Mouse (Mus musculus) heart, embryonic 10.5 days (tissue): ENCODE measurements around the gene Metap1. TPM values are rescaled to one million over a fixed set of nuclear protein-coding genes. Genes with fewer than 3 reads are reported as not detected.
A peak's percentile ranks its signal among the peaks of the same experiment; 100 is the strongest.

Source experiments
- DNase-seq: peaks from one replicate; pipeline ENCODE4 v3.0.0-alpha.2; 2017; ENCODE audit warnings: low spot score
- H3K27ac ChIP-seq: fragments of 300-500 bp; sonication (generic); 2 replicates; pipeline ENCODE4 v1.5.1; 2016; ENCODE audit warnings: mild to moderate bottlenecking
- H3K27me3 ChIP-seq: fragments of 300-500 bp; sonication (generic); 2 replicates; pipeline ENCODE4 v1.6.1; 2016; ENCODE audit warnings: mild to moderate bottlenecking; ENCODE audit not compliant: poor library complexity, insufficient read depth, severe bottlenecking
- H3K36me3 ChIP-seq: fragments of 300-500 bp; sonication (generic); 2 replicates; pipeline ENCODE4 v1.6.1; 2016; ENCODE audit warnings: mild to moderate bottlenecking, moderate library complexity
- H3K4me1 ChIP-seq: fragments of 300-500 bp; sonication (generic); 2 replicates; pipeline ENCODE4 v1.6.1; 2016; ENCODE audit warnings: mild to moderate bottlenecking
- H3K4me3 ChIP-seq: fragments of 300-500 bp; sonication (generic); 2 replicates; pipeline ENCODE4 v1.5.1; 2016; ENCODE audit warnings: mild to moderate bottlenecking, moderate library complexity
- H3K9me3 ChIP-seq: fragments of 300-500 bp; sonication (generic); 2 replicates; pipeline ENCODE4 v1.6.1; 2016; ENCODE audit warnings: mild to moderate bottlenecking, moderate library complexity
- WGBS: fragments of 180-500 bp; shearing (Covaris S2); methylation state at CpG from one replicate; pipeline ENCODE4 v1.1.7; 2016; 5-methylcytosine and 5-hydroxymethylcytosine counted together
- polyA plus RNA-seq: library from polyadenylated mRNA; unstranded; fragments of >200 nt; fragmentation: Nextera tagmentation; extraction: Ambion mirVana; gene quantifications from 2 replicates; pipeline ENCODE4 v1.2.1, GENCODE M21; 2016

Metap1 gene
- 47.1 and 48.8 TPM in 2 replicates for polyA plus RNA-seq

DNA sequence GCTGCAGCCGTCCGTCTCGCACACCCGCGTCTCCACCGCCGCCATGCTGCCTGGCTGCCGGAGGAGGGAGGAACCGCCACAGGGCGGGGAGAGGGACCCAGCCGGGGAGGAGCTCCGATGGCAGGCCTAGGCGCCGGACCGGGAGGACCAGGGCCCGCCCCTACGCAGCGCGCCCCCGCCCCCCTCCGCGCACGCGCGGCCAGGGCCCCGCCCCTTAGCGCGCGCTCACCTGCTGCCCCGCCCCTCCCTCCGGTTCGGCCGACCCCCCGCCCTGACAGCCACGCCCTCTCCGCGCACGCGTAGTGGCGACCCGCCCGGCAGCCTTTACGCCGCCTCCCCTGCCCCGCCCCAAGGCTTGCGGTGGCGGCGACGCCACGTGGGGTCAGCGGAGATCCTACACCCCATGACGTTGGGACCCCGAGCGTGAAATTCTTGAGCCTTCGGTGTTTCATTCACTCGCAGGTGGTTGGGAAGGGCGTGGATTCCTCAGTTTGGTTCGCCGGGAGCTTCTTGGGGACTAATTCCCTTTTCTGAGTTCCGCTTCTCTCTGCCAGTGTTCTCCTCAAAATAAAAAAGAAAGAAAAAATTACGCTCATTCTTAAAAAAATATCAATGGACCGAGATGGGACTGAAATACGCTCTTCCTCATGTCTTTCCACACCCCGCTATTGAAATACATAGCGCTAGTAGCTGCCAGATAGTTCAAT is at the start of gene Metap1:
TSS of gene Metap1 (minus strand) at position 189 of the 707 bp plus-strand sequence.
- H3K4me1 ChIP-seq: peaks cover 17% of the 10 kb centered on the region; the same call in 1 of the 2 replicates
- WGBS: under 1% methylated on average over 65 of the region's 65 CpGs
- peak within 1 kb of the TSS; percentile 93 for H3K27ac ChIP-seq
- no peaks in the 10 kb centered on the region for H3K27me3 ChIP-seq
- H3K36me3 ChIP-seq: peaks cover 17% of the 10 kb centered on the region
- peak within 1 kb of the TSS; percentile 96 for H3K4me3 ChIP-seq
- DNase-seq: peak; percentile 98
- H3K9me3 ChIP-seq: no peaks in the 10 kb centered on the region

DNA sequence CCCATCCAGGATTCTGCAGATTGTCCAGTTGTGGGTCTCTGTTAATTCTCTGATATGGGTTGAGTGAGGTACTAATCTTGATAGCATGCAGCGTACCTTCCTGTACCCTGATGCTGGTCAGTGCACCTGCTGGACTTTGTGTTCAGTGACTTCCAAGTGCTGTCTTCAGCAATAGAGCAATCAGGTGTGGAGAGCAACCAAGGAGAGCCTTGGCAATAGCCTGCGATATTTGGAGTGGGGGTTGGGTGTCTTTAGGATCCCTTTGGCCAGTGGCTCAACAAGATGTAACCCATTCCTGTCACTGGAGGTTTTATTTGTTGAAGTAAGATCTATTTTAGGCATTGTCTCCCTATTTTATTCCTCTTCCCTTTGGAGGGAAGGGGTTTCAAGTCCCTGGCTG is 46.7 kb upstream of the Metap1 start:
- peaks cover 7% of the 10 kb centered on the region; the same call in 1 of the 2 replicates for H3K4me1 ChIP-seq
- H3K36me3 ChIP-seq: peaks cover 8% of the 10 kb centered on the region
- H3K27me3 ChIP-seq: no peaks in the 10 kb centered on the region
- H3K27ac ChIP-seq: no peak overlapping the region
- no peaks in the 10 kb centered on the region for H3K9me3 ChIP-seq
- WGBS: 92% methylated on average over 2 of the region's 2 CpGs
- H3K4me3 ChIP-seq: no peak overlapping the region
- no peak for DNase-seq

DNA sequence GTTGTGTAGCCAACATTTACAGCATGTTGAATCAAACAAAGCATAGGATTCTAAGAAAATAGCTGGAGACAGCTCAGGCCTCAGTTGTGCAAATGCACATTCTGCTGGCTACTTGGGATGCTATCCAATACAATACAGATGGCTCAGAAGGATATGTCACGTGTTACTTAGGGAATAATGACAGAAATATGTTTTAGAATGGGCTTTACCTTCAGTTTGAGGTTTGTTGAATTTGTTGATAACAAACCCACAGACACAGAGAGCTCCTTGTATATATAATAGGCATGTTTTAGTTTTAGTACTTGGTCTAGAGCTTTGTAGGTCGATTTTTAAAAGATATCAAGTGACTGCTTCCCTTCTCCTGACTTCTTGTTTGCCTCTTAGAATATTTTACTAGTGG is 43.4 kb upstream of the Metap1 start:
- Histone ChIP-seq H3K27me3 (no peaks in the 10 kb centered on the region), H3K4me1 (peaks cover 23% of the 10 kb centered on the region), H3K27ac (no peak overlapping the region), H3K4me3 (no peak overlapping the region), H3K36me3 (peaks cover 8% of the 10 kb centered on the region), H3K9me3 (no peaks in the 10 kb centered on the region)
- 71% methylated on average over 2 of the region's 2 CpGs for WGBS
- DNase-seq: no peak

DNA sequence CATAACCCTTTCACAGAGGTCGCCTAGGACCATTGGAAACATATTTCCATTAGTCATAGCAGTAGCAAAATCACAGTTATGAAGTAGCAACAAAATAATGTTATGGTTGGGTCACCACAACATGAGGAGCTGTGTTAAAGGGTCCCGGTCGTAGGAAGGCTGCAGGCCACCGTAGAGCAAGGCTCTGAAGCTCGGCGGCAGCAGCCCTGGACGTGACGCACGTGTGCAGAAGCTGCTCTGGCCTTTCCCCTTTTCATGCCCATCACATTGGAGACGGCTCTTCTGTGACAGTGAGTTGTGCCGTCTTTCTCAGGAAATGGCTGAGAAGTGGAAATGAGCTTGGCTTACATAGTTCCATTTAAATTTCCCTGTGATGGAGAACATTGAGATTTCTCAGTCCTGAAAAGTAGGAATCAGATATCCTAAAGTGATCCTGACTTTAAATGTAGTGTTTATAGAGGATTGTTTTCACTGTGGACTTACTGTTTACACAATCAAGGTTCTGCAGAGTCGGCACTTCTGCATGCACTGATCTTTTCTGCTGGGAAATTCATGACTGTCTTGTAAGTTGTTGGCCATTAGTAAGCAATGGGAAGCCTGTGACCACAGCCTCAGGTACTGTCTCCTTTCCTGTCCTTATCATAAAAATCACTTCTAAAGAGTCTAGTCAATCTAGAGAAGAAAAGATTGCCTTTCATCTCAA is 42.3 kb upstream of the Metap1 start:
- 67% methylated on average over 12 of the region's 12 CpGs for WGBS
- Histone ChIP-seq H3K27me3 (no peaks in the 10 kb centered on the region), H3K36me3 (peaks cover 8% of the 10 kb centered on the region), H3K4me1 (peaks cover 23% of the 10 kb centered on the region), H3K27ac (no peak overlapping the region), H3K4me3 (no peak overlapping the region), H3K9me3 (no peaks in the 10 kb centered on the region)
- DNase-seq: peak; percentile 61

DNA sequence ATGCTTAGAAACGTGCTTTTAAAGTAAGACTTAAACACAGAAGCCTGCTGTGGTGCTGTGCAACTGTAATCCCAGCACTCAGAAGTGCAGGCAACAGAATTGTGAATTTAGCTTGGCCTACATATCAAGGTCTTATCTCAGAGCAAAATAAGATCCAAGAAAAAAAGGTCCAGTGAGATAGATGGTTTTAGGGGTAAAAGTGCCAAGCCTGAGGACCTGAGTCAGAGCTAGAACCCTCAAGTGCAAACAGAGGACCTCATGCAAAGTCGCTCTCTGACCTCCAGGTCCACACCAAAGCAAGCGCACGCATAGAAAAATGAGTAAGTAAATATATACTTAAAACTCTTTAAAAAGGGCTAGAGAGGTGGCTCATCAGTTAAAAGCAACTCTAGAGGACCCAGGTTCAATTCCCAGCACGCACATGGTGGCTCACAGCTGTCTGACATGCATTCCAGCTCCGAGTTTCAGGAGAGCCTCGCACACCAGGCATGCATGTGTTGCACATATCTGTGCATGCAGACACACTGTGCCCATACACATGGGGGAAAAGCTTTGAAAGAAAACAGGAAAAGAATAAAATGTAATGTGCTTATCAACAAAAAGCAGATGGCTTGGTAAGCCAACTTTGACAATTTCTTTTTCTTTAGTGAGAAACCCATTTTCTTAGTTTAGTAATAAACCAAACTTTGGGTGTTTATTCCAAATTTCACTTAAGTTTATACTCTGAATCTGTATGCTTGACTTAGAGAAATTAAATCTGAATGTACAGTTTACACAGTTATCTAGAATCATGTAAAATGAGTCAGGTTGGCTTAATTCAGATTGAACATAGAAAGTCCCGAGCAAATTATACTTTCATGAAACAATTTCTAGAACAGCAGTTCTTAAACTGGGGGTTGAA is 41.5 kb upstream of the Metap1 start:
- H3K27ac ChIP-seq: no peak overlapping the region
- H3K36me3 ChIP-seq: peaks cover 3% of the 10 kb centered on the region
- DNase-seq: peak; percentile 38
- H3K4me3 ChIP-seq: no peak overlapping the region
- no peaks in the 10 kb centered on the region for H3K27me3 ChIP-seq
- H3K9me3 ChIP-seq: no peaks in the 10 kb centered on the region
- peaks cover 30% of the 10 kb centered on the region for H3K4me1 ChIP-seq
- 78% methylated on average over 8 of the region's 8 CpGs for WGBS

DNA sequence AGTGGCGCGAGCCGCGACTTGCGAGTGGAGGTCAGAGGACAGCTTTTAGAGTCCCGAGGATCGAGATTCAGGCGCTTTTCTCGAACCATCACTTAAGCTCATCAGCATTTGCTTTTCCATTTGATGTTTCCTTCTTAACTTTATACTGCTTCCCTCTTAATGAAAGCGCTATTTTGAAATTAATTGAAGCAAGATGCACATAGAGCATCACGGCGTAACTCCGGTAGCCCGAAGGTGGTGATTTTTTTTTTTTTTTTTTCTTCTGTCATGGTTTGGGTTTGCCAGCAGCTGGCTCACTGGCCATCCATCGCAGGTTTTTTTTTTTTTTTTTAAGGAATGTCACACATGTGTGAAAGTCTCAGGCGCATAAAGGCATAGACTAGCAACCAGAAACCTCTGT is 39.0 kb upstream of the Metap1 start:
- WGBS: 3% methylated on average over 16 of the region's 16 CpGs
- no peaks in the 10 kb centered on the region for H3K27me3 ChIP-seq
- peak overlapping the region; percentile 100 for H3K27ac ChIP-seq
- no peak for DNase-seq
- no peaks in the 10 kb centered on the region for H3K9me3 ChIP-seq
- peaks cover 34% of the 10 kb centered on the region for H3K4me1 ChIP-seq
- peak overlapping the region; percentile 99 for H3K4me3 ChIP-seq
- no peaks in the 10 kb centered on the region for H3K36me3 ChIP-seq

DNA sequence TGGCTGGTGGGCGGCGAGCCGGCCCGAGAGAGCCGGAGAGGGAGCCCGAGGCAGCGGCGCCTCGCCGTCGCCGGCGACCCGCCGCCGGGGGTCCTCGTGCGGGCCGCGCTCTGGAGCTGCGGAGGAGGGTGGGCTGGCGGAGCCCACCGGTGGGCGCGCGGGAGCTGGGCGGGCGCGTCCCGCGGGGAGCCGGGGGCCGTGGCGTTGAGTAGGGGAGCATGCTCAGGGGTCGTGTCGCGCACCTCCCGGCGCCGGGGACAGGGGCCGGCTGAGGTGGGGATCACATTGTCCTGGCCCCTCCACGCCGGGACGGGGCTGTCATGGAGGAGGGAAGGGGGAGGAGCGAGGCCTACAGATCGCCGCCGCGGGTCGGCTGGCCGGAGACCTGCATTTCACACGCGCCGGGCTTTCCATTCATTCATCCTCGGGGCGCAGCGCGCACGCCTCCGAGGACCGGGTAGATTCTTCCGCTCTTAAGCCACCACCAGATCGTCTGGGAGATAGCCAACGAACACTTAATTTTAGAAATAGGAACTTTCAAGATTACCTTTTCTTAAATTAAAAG is 38.4 kb upstream of the Metap1 start:
- WGBS: under 1% methylated on average over 64 of the region's 64 CpGs
- H3K36me3 ChIP-seq: no peaks in the 10 kb centered on the region
- no peaks in the 10 kb centered on the region for H3K9me3 ChIP-seq
- peak overlapping the region; percentile 100 for H3K27ac ChIP-seq
- peak; percentile 88 for DNase-seq
- H3K4me3 ChIP-seq: peak overlapping the region; percentile 99
- H3K27me3 ChIP-seq: no peaks in the 10 kb centered on the region
- H3K4me1 ChIP-seq: peaks cover 34% of the 10 kb centered on the region

DNA sequence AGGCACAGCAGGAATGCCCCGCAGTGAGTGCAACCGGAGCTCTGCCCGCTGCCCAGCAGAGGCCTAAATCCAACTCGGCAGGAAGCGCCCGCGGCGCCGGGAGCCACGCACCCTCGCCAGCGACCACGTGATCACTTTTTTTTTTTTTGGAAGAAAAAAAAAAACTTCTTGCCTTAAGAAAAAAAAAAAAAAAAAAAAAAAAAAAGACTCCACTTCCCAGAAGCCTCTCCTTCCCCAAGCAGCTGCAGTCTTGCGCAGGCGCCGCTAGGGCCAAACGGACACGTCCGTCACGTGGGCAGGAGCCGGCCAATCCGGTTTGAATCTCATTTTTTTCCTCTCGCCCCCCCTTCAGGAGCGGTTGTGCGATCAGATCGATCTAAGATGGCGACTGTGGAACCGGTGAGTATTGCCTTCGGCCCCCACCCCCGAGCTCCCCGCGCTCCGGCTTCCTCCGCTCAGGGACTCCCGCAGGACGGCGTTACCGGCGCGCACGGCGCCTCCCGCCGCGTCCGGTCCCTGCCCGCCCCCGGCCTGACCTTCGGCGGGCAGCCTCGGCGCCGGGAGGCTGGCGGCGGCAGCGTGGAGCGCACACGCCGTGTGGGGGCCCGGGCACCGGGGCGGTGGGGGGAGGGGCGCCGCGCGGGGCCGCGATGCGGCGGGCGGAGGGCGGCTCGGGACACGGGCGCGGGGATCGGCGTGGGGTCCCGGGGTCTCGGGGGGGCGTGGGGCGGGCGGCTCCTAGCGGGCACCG is 37.8 kb upstream of the Metap1 start:
- peak; percentile 99 for DNase-seq
- peak overlapping the region; percentile 99 for H3K4me3 ChIP-seq
- under 1% methylated on average over 85 of the region's 85 CpGs for WGBS
- peaks cover 34% of the 10 kb centered on the region for H3K4me1 ChIP-seq
- no peaks in the 10 kb centered on the region for H3K36me3 ChIP-seq
- no peaks in the 10 kb centered on the region for H3K27me3 ChIP-seq
- H3K27ac ChIP-seq: peak overlapping the region; percentile 100
- H3K9me3 ChIP-seq: no peaks in the 10 kb centered on the region

DNA sequence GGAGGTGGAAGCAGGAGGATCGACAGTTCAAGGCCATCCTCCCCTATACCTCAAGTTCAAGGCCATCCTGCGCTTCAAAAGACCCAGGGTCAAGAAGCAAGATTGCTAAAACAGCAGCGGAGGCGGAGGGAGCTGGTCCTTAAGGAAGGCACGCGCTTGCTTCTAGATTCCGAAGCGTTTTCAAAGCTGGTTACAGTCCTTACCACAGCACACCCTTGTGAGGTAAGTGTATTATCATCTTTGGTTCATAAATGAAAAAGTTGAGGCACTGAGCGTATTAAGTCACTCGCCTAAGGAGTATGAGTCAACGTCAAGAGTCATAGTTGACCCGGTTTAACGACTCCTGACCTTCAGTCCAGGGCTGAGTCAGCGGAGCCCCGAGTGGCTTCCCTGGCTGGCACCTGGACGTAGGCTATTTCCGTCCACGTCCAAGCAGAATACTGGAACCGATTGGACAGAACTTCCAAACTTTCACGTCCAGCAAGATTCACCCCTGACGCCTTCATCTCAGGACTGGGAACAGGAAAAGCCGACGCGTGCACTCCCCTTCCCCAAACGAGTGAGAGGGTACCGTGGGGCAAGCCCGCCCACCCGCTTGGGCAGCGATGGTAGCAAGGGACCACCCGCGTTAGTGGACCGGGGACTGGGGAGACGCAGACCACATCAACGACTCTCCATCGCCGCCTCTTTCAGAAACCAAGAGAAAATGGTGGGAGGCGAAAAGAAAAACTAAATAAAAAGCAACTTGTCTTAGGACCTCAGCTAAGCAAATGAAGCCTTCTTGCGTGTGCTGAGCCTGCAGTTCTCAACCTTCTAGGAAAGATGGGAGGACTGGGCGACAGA is 37.0 kb upstream of the Metap1 start, which contains the start of gene Eif4e:
TSS of gene Eif4e (plus strand) at position 107 of the 843 bp plus-strand sequence.
- H3K36me3 ChIP-seq: no peaks in the 10 kb centered on the region
- no peaks in the 10 kb centered on the region for H3K27me3 ChIP-seq
- peak within 1 kb of the TSS; percentile 99 for H3K4me3 ChIP-seq
- WGBS: 1% methylated on average over 39 of the region's 39 CpGs
- H3K27ac ChIP-seq: peak within 1 kb of the TSS; percentile 100
- peak; percentile 84 for DNase-seq
- H3K4me1 ChIP-seq: peaks cover 30% of the 10 kb centered on the region
- no peaks in the 10 kb centered on the region for H3K9me3 ChIP-seq

DNA sequence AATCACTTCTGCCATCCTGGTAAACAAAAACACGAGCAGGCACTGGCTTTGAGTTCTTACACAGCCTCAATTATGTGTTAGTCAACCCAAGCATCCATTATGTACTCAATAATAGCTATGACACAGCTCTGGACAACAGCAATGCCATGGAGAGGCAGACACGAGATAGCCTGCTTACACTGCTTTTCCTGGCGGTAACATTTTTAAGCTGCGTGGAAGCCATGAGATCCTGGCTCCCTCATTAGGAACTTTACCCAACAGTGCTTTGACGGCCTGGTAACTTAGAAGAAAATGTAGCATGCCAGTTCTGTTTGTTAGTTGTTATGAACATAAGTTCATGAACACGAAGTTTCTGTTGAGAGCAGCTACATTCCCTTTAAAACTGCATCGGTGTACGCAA is 36.2 kb upstream of the Metap1 start:
- Histone ChIP-seq H3K27me3 (no peaks in the 10 kb centered on the region), H3K9me3 (no peaks in the 10 kb centered on the region), H3K27ac (no peak overlapping the region), H3K36me3 (no peaks in the 10 kb centered on the region), H3K4me1 (peaks cover 24% of the 10 kb centered on the region), H3K4me3 (peak overlapping the region; percentile 99)
- WGBS: 49% methylated on average over 8 of the region's 8 CpGs
- DNase-seq: no peak

DNA sequence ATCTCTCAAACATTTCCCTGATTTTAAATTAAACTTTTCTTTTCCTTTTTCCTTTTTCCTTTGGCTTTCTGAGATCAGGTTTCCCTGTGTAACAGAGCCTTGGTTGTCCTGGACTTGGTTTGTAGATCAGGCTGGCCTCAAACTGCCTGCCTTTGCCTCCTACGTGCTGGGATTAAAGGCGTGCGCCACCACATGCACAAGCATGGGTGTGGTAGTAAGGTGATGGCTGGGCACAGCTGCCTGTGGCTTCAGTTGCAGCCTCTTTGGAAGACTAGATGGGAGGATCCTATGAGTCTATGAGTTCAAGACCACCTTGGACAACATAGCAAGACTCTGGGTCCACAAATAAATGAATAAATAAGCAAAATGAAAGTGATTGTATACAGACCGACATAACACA is 34.6 kb upstream of the Metap1 start:
- Histone ChIP-seq H3K27ac (no peak overlapping the region), H3K4me3 (no peak overlapping the region), H3K4me1 (peaks cover 15% of the 10 kb centered on the region), H3K9me3 (no peaks in the 10 kb centered on the region), H3K36me3 (no peaks in the 10 kb centered on the region), H3K27me3 (no peaks in the 10 kb centered on the region)
- 93% methylated on average over 4 of the region's 4 CpGs for WGBS
- no peak for DNase-seq
